Mouse (Mus musculus) cerebellum, adult 9-10 months (tissue): ENCODE results near the gene Gm5901.

ENCODE experiments used
- DNase-seq: peaks from one replicate; pipeline ENCODE4 v3.0.0; 2022

Gm5901 gene

DNA sequence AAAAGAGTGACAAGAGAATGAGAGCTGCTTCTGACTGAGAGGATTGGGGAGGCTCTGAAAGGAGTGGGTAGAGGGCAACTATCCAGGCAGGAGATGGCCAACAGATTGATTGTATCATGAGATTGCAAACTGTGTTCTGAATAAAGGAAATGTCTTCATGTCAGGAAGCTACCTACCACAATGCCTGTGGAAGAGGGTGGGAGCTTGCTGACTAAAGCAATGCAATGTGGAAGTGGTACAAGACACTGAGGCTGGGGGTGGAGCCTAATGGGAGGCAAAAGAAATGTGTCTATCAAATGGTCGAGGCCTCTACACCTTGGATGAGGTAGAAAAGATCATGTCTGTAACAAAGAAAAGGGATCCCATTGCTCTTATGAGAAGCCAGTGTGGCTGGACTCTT, 31.5 kb downstream of the Gm5901 start:
- no peak for DNase-seq

DNA sequence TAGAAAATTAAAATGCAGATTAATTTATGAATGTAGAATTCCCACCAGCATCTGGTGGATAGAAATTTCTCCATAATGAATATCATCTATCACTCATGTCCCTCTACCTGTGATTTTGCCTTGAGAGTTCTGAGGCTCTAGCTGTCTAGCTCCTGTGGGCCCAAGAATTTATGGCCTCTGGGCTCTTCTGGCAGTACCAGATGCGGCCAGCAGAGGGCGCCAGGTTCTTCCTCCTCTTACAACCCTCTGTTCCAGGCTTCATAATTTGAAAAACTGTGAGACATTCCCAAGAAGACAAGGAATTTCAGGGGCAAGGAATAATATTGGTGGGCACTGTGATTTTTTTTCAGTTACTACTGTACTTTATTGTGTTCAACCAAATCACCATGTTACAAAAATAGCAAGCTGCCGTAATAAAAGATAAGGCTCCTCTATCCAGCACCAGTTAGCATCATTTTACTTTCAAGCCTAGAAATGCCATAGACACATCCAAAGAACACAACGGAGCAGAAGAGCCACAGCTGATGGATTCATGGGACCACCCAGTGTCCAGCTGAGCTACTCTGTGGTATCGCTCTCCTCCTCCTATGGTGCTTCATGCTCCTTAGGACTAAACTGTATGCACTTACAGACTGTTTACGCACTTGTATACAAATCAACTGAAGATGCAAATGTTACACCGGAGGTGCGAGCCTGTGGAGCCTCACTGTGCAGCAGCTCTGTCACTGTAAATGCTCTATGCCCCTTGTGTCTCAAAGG, 37.2 kb downstream of the Gm5901 start:
- DNase-seq = peak; percentile 79

DNA sequence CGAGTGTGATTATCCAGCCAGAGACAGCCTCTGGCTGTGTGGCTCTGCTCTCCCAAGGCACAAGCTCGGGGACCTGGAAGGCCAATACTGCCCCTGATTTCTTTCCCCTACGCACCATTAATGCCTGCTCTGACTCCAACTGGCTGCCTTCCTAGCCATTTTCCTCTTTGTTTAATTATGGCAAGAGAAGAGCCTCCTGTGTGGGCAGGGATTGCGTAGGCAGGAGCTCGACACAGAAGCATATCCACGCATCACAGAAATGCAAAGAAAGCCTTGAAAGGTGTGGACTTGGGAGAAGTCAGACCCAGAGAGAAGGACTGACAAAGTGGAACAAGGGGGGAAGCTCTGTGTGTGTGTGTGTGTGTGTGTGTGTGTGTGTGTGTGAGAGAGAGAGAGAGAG, 39.5 kb downstream of the Gm5901 start:
- DNase-seq = no peak

DNA sequence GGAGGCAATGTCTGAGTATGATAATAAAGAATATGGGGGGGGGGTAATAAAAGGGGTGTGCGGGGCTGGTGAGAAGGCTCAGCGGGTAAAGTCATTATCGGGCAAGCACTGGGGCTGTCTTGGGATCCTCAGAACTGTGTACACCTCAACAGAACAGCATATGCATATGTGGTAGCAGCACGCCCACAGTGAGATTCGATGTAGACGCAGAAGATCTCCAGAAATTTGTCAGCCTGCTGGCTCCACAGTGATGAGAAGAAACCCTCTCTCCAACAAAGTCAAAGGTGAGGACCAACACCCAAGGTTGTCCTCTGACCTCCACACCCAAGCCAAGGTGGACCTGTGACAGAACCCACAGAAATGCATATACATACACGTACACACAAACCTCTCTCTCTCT, 41.7 kb downstream of the Gm5901 start:
- DNase-seq = no peak

DNA sequence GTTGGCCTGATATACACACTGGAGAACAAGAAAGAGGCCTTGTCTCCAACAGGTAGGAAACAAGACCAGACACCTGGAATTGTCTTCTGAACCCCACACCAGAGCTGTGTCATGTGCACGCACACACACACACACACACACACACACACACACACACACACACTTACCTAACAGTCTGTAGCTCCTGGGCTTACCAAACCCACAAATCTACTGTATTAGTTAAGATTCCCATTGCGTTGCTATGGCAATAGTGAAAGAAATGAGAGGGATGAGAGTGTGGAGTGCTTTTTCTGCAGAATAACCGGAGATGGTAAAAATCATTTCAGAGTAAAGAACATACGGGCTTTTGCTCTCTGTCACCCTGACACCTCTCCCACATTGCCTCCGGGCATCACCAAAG, 43.3 kb downstream of the Gm5901 start:
- DNase-seq = no peak

DNA sequence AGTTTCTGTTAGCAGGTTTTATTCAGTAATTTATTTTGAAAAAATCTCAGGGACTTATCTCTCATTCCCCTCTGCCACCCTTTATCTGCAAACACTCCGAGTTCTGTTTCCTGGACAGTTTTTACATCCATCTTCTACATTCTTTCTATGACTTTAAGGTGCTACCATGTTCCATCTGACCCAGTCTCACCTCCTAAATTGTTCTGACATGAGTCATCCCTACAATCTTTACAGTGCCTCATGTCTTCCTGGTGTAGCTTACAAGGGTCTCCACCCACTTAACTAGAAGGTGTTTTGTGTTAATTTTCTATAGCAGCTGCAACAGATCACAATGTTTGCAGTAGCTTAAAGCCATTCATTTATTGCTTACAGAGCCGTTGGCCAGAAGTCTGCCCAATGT, 46.1 kb downstream of the Gm5901 start:
- DNase-seq = no peak

DNA sequence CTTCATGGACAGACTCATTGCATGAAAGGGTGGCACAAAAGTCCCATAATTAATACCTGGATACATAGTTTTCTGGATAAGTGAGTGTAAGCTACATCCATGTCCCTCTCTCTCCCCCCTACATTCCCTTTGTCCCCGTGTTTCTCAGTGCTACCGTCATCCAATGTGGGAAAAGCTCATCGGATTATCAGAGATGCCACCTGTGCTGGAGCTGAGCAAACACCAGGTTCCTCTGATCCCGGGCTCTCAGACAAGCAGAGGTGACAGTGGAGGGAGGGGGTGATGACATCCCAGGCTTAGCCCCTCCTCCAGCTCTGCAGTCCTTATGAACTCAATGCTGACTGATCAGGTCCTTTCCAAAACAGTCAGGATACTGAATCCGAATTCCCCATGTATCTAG, 49.5 kb downstream of the Gm5901 start:
- no peak for DNase-seq

DNA sequence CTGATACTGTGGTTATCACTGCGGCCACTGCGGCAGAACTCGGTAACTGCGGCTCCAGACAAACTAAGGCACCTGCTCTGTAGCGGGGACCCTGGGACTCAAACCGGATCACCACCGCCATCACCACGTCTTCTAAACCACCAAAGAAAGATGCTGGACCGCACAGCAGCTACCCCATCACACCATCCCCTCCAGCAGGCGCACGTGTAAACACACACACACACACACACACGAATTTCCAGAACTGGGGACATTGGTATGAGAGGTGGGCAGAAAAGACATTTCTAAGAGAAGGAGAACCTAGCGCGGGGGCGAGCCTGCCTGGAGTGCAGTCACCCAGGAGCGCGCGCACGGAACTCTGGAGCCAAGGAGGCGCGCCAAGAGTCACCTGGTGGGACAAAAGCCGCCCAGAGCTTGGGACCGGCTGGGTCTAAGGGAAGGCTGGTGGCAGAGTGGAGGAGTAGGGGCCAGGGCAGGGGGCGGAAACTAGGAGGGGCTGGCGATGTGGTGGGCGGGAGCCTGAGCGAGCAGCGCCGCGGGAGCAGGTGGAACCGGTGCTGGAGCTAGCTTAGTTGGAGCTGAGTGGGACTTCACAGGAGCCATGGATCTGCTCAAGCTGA, 50.7 kb downstream of the Gm5901 start, which contains the start of gene Cckbr:
Gene Cckbr (plus strand): TSS at position 308 of the 620 bp plus-strand sequence.
- DNase-seq = no peak

DNA sequence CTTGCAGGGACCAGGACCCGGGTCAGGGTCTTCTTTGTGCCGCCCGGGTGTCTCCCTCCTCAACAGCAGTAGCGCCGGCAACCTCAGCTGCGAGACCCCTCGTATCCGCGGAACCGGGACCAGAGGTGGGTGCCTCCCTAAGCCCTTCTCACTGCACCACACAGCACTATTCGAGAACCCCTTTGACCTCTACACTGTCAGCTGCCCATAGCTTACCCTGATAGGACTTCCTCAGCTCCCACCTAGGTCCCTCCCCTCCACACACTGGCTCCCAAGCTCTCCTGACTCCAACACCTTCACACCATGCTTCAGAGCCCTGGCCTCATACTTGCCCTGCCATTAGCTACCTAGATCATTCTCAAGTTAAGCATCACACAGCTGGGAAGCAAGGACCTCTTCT, 51.2 kb downstream of the Gm5901 start:
- DNase-seq = no peak
